Mouse (Mus musculus): ENCODE data around the gene Fstl4. TPM values are rescaled to one million over a fixed set of nuclear protein-coding genes. Genes with fewer than 3 reads are reported as not detected.

Fstl4 gene
- polyA plus RNA-seq, 1 experiment from 2014 or later, result 7.3 TPM

- peaks cover 25% of the 10 kb centered on the region for H3K4me1 ChIP-seq
- no peaks in the 10 kb centered on the region for H3K27me3 ChIP-seq (ENCODE audit: insufficient read depth, poor library complexity, severe bottlenecking)
- no peak overlapping the region for H3K4me3 ChIP-seq
- DNase-seq (ENCODE audit: low spot score), result no peak
- WGBS, result 39% methylated on average over 5 of the region's 5 CpGs
- no peaks in the 10 kb centered on the region for H3K36me3 ChIP-seq
- no peaks in the 10 kb centered on the region for H3K9me3 ChIP-seq
- H3K27ac ChIP-seq, result 0 out of 2 replicates have a peak overlapping the region, but pooled peaks have one; percentile 42
Measured at GRCm38 (mm10) chr11:53091596-53091995, 327.2 kb downstream of the Fstl4 start.

GRCm38 (mm10) chr11:53096871-53097270 lies 332.4 kb downstream of the Fstl4 start:
- Histone ChIP-seq H3K9me3 (no peaks in the 10 kb centered on the region), H3K27ac (no peak overlapping the region), H3K36me3 (no peaks in the 10 kb centered on the region), H3K27me3 (ENCODE audit: insufficient read depth, poor library complexity, severe bottlenecking) (peaks cover 4% of the 10 kb centered on the region; the same call in 1 of the 2 replicates), H3K4me1 (peaks cover 17% of the 10 kb centered on the region), H3K4me3 (no peak overlapping the region)
- WGBS, result 82% methylated on average over 9 of the region's 9 CpGs
- no peak for DNase-seq (ENCODE audit: low spot score)

- 84% methylated on average over 8 of the region's 8 CpGs for WGBS
- no peaks in the 10 kb centered on the region for H3K9me3 ChIP-seq
- no peaks in the 10 kb centered on the region for H3K36me3 ChIP-seq
- no peak overlapping the region for H3K27ac ChIP-seq
- no peak overlapping the region for H3K4me3 ChIP-seq
- peaks cover 12% of the 10 kb centered on the region for H3K4me1 ChIP-seq
- DNase-seq (ENCODE audit: low spot score), result no peak
- peaks cover 4% of the 10 kb centered on the region; the same call in 1 of the 2 replicates for H3K27me3 ChIP-seq (ENCODE audit: insufficient read depth, poor library complexity, severe bottlenecking)
Measured at GRCm38 (mm10) chr11:53097331-53097730, 332.9 kb downstream of the Fstl4 start.

- H3K27ac ChIP-seq, result peak overlapping the region; percentile 2; the same call in 1 of the 2 replicates
- WGBS, result 81% methylated on average over 6 of the region's 6 CpGs
- H3K4me3 ChIP-seq, result no peak overlapping the region
- H3K4me1 ChIP-seq, result peaks cover 7% of the 10 kb centered on the region; the same call in 1 of the 2 replicates
- H3K27me3 ChIP-seq (ENCODE audit: insufficient read depth, poor library complexity, severe bottlenecking), result peaks cover 4% of the 10 kb centered on the region; the same call in 1 of the 2 replicates
- H3K36me3 ChIP-seq, result no peaks in the 10 kb centered on the region
- H3K9me3 ChIP-seq, result no peaks in the 10 kb centered on the region
- DNase-seq (ENCODE audit: low spot score), result no peak
Measured at GRCm38 (mm10) chr11:53097870-53098269, 333.4 kb downstream of the Fstl4 start.

GRCm38 (mm10) chr11:53098780-53099198 lies 334.4 kb downstream of the Fstl4 start:
- Histone ChIP-seq H3K4me1 (peaks cover 6% of the 10 kb centered on the region; the same call in 1 of the 2 replicates), H3K9me3 (no peaks in the 10 kb centered on the region), H3K27ac (no peak overlapping the region), H3K4me3 (no peak overlapping the region), H3K27me3 (ENCODE audit: insufficient read depth, poor library complexity, severe bottlenecking) (peaks cover 4% of the 10 kb centered on the region; the same call in 1 of the 2 replicates), H3K36me3 (no peaks in the 10 kb centered on the region)
- 69% methylated on average over 3 of the region's 3 CpGs for WGBS
- DNase-seq (ENCODE audit: low spot score), result no peak

GRCm38 (mm10) chr11:53099322-53099721 lies 334.9 kb downstream of the Fstl4 start:
- Histone ChIP-seq H3K27me3 (ENCODE audit: insufficient read depth, poor library complexity, severe bottlenecking) (peaks cover 4% of the 10 kb centered on the region; the same call in 1 of the 2 replicates), H3K4me1 (peaks cover 6% of the 10 kb centered on the region; the same call in 1 of the 2 replicates), H3K36me3 (no peaks in the 10 kb centered on the region), H3K9me3 (no peaks in the 10 kb centered on the region), H3K27ac (no peak overlapping the region), H3K4me3 (no peak overlapping the region)
- 80% methylated on average over 5 of the region's 5 CpGs for WGBS
- no peak for DNase-seq (ENCODE audit: low spot score)

- H3K9me3 ChIP-seq, result no peaks in the 10 kb centered on the region
Measured at GRCm38 (mm10) chr11:53101732-53102131, 337.3 kb downstream of the Fstl4 start.

GRCm38 (mm10) chr11:53103601-53104325 lies 339.3 kb downstream of the Fstl4 start:
- Histone ChIP-seq H3K27ac (no peak overlapping the region), H3K4me1 (peaks cover 6% of the 10 kb centered on the region; the same call in 1 of the 2 replicates), H3K27me3 (ENCODE audit: insufficient read depth, poor library complexity, severe bottlenecking) (0 out of 2 replicates have a peak, but pooled peaks cover 4% of the 10 kb centered on the region), H3K36me3 (no peaks in the 10 kb centered on the region), H3K4me3 (no peak overlapping the region), H3K9me3 (no peaks in the 10 kb centered on the region)
- DNase-seq (ENCODE audit: low spot score), result no peak
- WGBS, result 63% methylated on average over 10 of the region's 10 CpGs

More at GRCm38 (mm10) chr11:53101732-53102131, 337.3 kb downstream of the Fstl4 start:
- H3K27me3 ChIP-seq (ENCODE audit: insufficient read depth, poor library complexity, severe bottlenecking), result peaks cover 4% of the 10 kb centered on the region; the same call in 1 of the 2 replicates
- H3K27ac ChIP-seq, result no peak overlapping the region
- H3K4me3 ChIP-seq, result no peak overlapping the region
- H3K36me3 ChIP-seq, result no peaks in the 10 kb centered on the region
- no peak for DNase-seq (ENCODE audit: low spot score)
- WGBS, result 81% methylated on average over 5 of the region's 5 CpGs
- peaks cover 9% of the 10 kb centered on the region; the same call in 1 of the 2 replicates for H3K4me1 ChIP-seq

GRCm38 (mm10) chr11:53107706-53108105 lies 343.3 kb downstream of the Fstl4 start:
- Histone ChIP-seq H3K4me3 (no peak overlapping the region), H3K4me1 (peaks cover 3% of the 10 kb centered on the region; the same call in 1 of the 2 replicates), H3K36me3 (no peaks in the 10 kb centered on the region), H3K27me3 (ENCODE audit: insufficient read depth, poor library complexity, severe bottlenecking) (no peaks in the 10 kb centered on the region), H3K9me3 (no peaks in the 10 kb centered on the region), H3K27ac (no peak overlapping the region)
- WGBS, result 81% methylated on average over 5 of the region's 5 CpGs
- no peak for DNase-seq (ENCODE audit: low spot score)

GRCm38 (mm10) chr11:53108798-53109197 lies 344.4 kb downstream of the Fstl4 start:
- H3K9me3 ChIP-seq, result no peaks in the 10 kb centered on the region
- no peak overlapping the region for H3K4me3 ChIP-seq
- 91% methylated on average over 6 of the region's 6 CpGs for WGBS
- no peak for DNase-seq (ENCODE audit: low spot score)
- no peak overlapping the region for H3K27ac ChIP-seq
- H3K4me1 ChIP-seq, result peaks cover 3% of the 10 kb centered on the region; the same call in 1 of the 2 replicates
- no peaks in the 10 kb centered on the region for H3K36me3 ChIP-seq
- no peaks in the 10 kb centered on the region for H3K27me3 ChIP-seq (ENCODE audit: insufficient read depth, poor library complexity, severe bottlenecking)

- Histone ChIP-seq H3K27ac (no peak overlapping the region), H3K4me3 (no peak overlapping the region), H3K36me3 (no peaks in the 10 kb centered on the region), H3K27me3 (ENCODE audit: insufficient read depth, poor library complexity, severe bottlenecking) (no peaks in the 10 kb centered on the region), H3K4me1 (peaks cover 3% of the 10 kb centered on the region; the same call in 1 of the 2 replicates), H3K9me3 (no peaks in the 10 kb centered on the region)
- WGBS, result 71% methylated on average over 6 of the region's 6 CpGs
- no peak for DNase-seq (ENCODE audit: low spot score)
Measured at GRCm38 (mm10) chr11:53109701-53110467, 345.4 kb downstream of the Fstl4 start.

GRCm38 (mm10) chr11:53115711-53116110 lies 351.3 kb downstream of the Fstl4 start:
- Histone ChIP-seq H3K4me1 (peaks cover 14% of the 10 kb centered on the region), H3K4me3 (no peak overlapping the region), H3K27me3 (ENCODE audit: insufficient read depth, poor library complexity, severe bottlenecking) (no peaks in the 10 kb centered on the region; the same call in 1 of the 2 replicates), H3K36me3 (no peaks in the 10 kb centered on the region), H3K27ac (no peak overlapping the region), H3K9me3 (no peaks in the 10 kb centered on the region)
- 78% methylated on average over 4 of the region's 4 CpGs for WGBS
- no peak for DNase-seq (ENCODE audit: low spot score)

GRCm38 (mm10) chr11:53116356-53116755 lies 351.9 kb downstream of the Fstl4 start:
- H3K27me3 ChIP-seq (ENCODE audit: insufficient read depth, poor library complexity, severe bottlenecking), result no peaks in the 10 kb centered on the region; the same call in 1 of the 2 replicates
- H3K27ac ChIP-seq, result no peak overlapping the region
- 69% methylated on average over 2 of the region's 2 CpGs for WGBS
- no peaks in the 10 kb centered on the region for H3K9me3 ChIP-seq
- H3K4me3 ChIP-seq, result no peak overlapping the region
- DNase-seq (ENCODE audit: low spot score), result no peak
- H3K4me1 ChIP-seq, result peaks cover 14% of the 10 kb centered on the region
- H3K36me3 ChIP-seq, result no peaks in the 10 kb centered on the region
